Mouse (Mus musculus) heart, adult 2 months (tissue): ENCODE data around the gene Hist1h3b.

Source experiments
- CTCF ChIP-seq: fragments of 200-600 bp; IDR thresholded peaks from 2 replicates; pipeline ENCODE4 v1.8.1; 2022; ENCODE audit warnings: antibody characterized with exemption, mild to moderate bottlenecking, moderate library complexity
- EP300 ChIP-seq: fragments of 200-500 bp; IDR thresholded peaks from 2 replicates; pipeline ENCODE4 v1.6.1; 2011; ENCODE audit warnings: low read depth, low read length, control low read depth; ENCODE audit not compliant: insufficient read depth

- TF ChIP-seq EP300 = no peak
- no peak for TF ChIP-seq CTCF
Observed at GRCm38 (mm10) chr13:23743963-23744362, 8.1 kb upstream of the Hist1h3b start.
